Mouse (Mus musculus): ENCODE results near the gene Neurod2. TPM values are rescaled to one million over a fixed set of nuclear protein-coding genes. Genes with fewer than 3 reads are reported as not detected.

Gene Neurod2
- total and polyA plus RNA-seq, 3 experiments, result 0.05 TPM; not detected in 2

DNA sequence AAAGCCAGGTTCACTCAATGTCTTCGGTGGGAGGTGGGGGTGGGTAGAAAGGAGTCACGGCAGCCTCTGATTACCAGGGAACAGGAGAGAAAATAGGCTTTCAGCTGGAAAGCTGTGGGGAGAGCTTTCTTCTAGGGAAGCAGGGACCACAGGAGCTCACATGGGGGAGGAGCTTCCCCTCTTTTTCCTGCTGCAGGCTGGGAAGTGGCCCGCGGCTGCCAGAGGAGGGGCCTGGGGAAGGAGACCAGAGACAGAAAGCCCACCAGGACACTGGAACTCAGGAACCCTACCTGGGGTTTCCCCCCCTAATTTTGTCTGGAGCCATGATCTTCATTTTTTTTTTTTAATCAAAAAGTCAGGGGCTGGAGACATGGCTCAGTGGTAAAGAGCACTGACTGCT is 11.1 kb upstream of the Neurod2 start:
- no peak for ATAC-seq (ENCODE audit: extremely low read depth, insufficient number of reproducible peaks, low FRiP score, poor library complexity, severe bottlenecking)

DNA sequence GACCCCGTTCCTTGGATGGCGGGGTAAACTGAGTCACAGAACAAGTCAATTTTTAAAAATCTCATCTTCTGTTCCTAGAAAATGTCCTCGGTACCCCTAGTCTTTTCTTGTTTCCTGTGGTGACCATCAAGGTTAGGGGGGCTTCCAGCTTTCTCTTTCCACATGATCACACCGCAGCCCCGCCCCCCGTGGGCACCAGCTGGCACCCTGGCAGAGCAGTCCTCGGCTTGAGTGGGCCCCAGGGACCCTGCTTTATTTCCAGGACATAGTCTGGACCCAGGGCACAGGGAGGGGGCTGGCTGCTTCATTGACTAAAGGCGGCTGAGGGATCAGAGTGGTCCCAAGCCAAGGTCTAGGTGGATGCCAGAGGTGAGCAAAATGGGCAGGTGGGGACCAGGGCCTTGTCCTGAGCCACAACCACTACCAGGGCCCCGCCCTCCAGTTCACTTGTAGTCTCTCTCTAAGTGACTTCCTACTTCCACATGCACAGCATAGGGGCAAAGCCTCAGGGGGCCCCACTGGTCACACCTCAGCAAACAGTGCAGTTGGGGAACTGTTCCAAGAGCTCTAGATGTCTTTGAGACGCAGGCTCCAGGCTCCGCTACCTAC is 10.3 kb upstream of the Neurod2 start:
- no peaks in the 10 kb centered on the region for H3K9me3 ChIP-seq (replicated peaks)
- no peak overlapping the region for H3K4me3 ChIP-seq (ENCODE audit: low read depth, low read length)
- TF ChIP-seq TAL1 (conservative IDR thresholded peaks at IDR 0.05; ENCODE audit: low read depth, low read length) (no peak), POLR2AphosphoS5 (IDR thresholded peaks at IDR 0.05; ENCODE audit: insufficient replicate concordance, low read depth, low read length) (no peak), CTCF (IDR thresholded peaks at IDR 0.05; ENCODE audit: low read depth, low read length) (no peak), GATA2 (IDR thresholded peaks at IDR 0.05; ENCODE audit: borderline replicate concordance, low read depth, low read length) (no peak), GATA1 (IDR thresholded peaks at IDR 0.05; ENCODE audit: borderline replicate concordance, low read length) (no peak)
- no peaks in the 10 kb centered on the region for H3K36me3 ChIP-seq (replicated peaks)
- ATAC-seq (ENCODE audit: extremely low read depth, insufficient number of reproducible peaks, low FRiP score, poor library complexity, severe bottlenecking), result no peak
- peaks cover 25% of the 10 kb centered on the region for H3K4me1 ChIP-seq (ENCODE audit: insufficient read depth, low read depth, low read length)
- DNase-seq (ENCODE audit: low spot score), result no peak
- peaks cover 68% of the 10 kb centered on the region for H3K27me3 ChIP-seq (ENCODE audit: insufficient read depth, low read length)

More for the DNA sequence above, 11.1 kb upstream of the Neurod2 start:
- H3K36me3 ChIP-seq (replicated peaks), result no peaks in the 10 kb centered on the region
- peaks cover 63% of the 10 kb centered on the region for H3K27me3 ChIP-seq (ENCODE audit: insufficient read depth, low read length)
- H3K4me3 ChIP-seq (ENCODE audit: low read depth, low read length), result no peak overlapping the region
- TF ChIP-seq GATA1 (IDR thresholded peaks at IDR 0.05; ENCODE audit: borderline replicate concordance, low read length) (no peak), POLR2AphosphoS5 (IDR thresholded peaks at IDR 0.05; ENCODE audit: insufficient replicate concordance, low read depth, low read length) (no peak), CTCF (IDR thresholded peaks at IDR 0.05; ENCODE audit: low read depth, low read length) (no peak), GATA2 (IDR thresholded peaks at IDR 0.05; ENCODE audit: borderline replicate concordance, low read depth, low read length) (no peak), TAL1 (conservative IDR thresholded peaks at IDR 0.05; ENCODE audit: low read depth, low read length) (no peak)
- no peaks in the 10 kb centered on the region for H3K9me3 ChIP-seq (replicated peaks)
- H3K4me1 ChIP-seq (ENCODE audit: insufficient read depth, low read depth, low read length), result peaks cover 22% of the 10 kb centered on the region
- no peak for DNase-seq (ENCODE audit: low spot score)

DNA sequence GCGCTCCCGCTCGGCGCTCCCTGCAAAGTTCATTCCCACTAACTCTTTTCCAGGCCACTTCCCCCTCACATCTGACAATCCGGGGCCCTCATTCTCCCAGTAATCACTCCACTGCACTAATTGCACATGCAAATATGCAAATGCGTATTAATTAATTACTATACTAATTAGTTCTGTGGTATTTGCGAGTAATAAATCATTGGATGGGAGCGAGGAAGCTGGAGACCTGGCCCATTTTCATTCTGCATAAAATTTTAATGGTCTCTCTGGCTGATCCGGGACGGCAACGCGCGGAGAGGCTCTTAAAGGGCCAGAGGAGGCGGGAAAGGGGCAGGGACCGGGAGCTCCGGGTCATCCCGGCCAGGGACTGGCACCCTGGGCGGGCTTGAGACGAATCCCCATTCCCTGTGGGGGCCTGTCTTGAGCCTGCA is 9.6 kb upstream of the Neurod2 start:
- peaks cover 74% of the 10 kb centered on the region for H3K27me3 ChIP-seq (ENCODE audit: insufficient read depth, low read length)
- H3K9me3 ChIP-seq (replicated peaks), result no peaks in the 10 kb centered on the region
- H3K36me3 ChIP-seq (replicated peaks), result no peaks in the 10 kb centered on the region
- TF ChIP-seq GATA1 (IDR thresholded peaks at IDR 0.05; ENCODE audit: borderline replicate concordance, low read length), result no peak
- no peak for TF ChIP-seq GATA2 (IDR thresholded peaks at IDR 0.05; ENCODE audit: borderline replicate concordance, low read depth, low read length)
- TF ChIP-seq CTCF (IDR thresholded peaks at IDR 0.05; ENCODE audit: low read depth, low read length), result no peak
- no peak for TF ChIP-seq POLR2AphosphoS5 (IDR thresholded peaks at IDR 0.05; ENCODE audit: insufficient replicate concordance, low read depth, low read length)
- TF ChIP-seq TAL1 (conservative IDR thresholded peaks at IDR 0.05; ENCODE audit: low read depth, low read length), result no peak
- DNase-seq (ENCODE audit: low spot score) (no peak), ATAC-seq (ENCODE audit: extremely low read depth, insufficient number of reproducible peaks, low FRiP score, poor library complexity, severe bottlenecking) (no peak)
- no peak overlapping the region for H3K4me3 ChIP-seq (ENCODE audit: low read depth, low read length)
- peaks cover 31% of the 10 kb centered on the region for H3K4me1 ChIP-seq (ENCODE audit: insufficient read depth, low read depth, low read length)

DNA sequence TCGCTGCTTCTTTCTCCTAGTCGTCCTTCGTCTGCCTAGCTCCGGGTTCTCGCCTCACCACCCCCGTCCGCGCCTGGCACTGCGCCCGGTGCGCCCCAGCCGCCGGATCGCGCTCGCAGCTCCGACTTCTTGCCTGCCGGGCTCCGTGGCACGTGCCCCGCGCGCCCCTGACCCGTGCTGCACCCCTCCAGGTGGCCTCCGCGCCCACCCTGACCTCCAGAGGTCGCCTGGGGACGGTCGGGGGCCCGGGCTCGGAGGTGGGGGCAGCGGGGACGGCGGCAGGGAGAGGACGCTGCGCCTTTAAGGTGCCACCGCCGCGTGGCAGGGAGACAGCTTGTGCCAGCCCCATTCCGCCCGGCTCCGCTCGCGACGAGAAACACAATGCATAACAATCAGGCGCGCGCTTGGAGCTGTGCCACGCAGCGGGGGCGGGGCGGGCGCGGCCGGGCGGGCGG is 9.1 kb upstream of the Neurod2 start:
- no peak for TF ChIP-seq POLR2AphosphoS5 (IDR thresholded peaks at IDR 0.05; ENCODE audit: insufficient replicate concordance, low read depth, low read length)
- no peak for TF ChIP-seq CTCF (IDR thresholded peaks at IDR 0.05; ENCODE audit: low read depth, low read length)
- TF ChIP-seq GATA1 (IDR thresholded peaks at IDR 0.05; ENCODE audit: borderline replicate concordance, low read length), result no peak
- TF ChIP-seq GATA2 (IDR thresholded peaks at IDR 0.05; ENCODE audit: borderline replicate concordance, low read depth, low read length), result no peak
- no peak for TF ChIP-seq TAL1 (conservative IDR thresholded peaks at IDR 0.05; ENCODE audit: low read depth, low read length)
- ATAC-seq (ENCODE audit: extremely low read depth, insufficient number of reproducible peaks, low FRiP score, poor library complexity, severe bottlenecking) (no peak), DNase-seq (ENCODE audit: low spot score) (no peak)
- Histone ChIP-seq H3K36me3 (replicated peaks) (no peaks in the 10 kb centered on the region), H3K4me1 (ENCODE audit: insufficient read depth, low read depth, low read length) (peaks cover 32% of the 10 kb centered on the region), H3K27me3 (ENCODE audit: insufficient read depth, low read length) (peaks cover 73% of the 10 kb centered on the region), H3K9me3 (replicated peaks) (no peaks in the 10 kb centered on the region), H3K4me3 (ENCODE audit: low read depth, low read length) (no peak overlapping the region)

DNA sequence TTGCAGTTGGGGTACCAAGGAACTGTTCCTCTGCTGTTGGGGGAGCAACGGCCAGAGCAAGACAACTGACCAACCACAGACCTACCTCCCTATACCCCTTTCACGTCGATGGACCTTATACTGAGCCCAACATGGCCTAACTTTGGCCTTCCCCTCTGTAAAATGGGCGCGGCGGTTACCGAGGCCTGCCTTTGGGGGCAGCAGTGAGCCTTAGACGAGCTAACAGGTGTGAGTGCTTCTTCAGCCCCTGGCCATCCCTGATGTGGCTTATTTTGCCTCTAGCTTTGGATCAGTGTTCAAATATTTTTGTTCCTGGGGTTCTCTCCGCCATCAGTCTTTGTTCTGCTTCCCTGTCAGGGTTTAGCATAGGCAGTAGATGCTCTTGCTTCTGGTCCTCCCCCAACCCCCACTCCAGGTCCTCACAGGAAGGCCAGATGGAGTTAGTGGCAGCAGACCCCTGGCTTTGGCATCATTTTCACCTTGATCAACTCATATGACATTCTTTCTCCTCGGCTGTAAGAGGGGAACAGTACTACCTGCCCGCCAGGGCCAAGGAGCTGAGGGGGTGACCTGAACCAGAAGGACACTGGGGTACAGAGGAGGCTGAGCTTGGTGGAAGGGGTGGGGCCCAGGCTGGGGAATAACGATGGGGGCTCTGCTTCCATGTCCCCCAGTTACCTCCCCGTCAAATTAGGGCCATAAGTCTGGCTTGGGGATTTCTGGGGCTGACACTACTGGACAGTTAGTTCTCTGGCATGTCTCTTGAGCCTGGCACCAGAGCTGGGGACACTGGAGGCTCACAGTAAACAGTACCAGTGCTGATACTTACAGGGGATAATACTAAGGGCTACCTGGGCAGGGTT is 7.0 kb upstream of the Neurod2 start:
- no peaks in the 10 kb centered on the region for H3K36me3 ChIP-seq (replicated peaks)
- H3K27me3 ChIP-seq (ENCODE audit: insufficient read depth, low read length), result peaks cover 65% of the 10 kb centered on the region
- no peaks in the 10 kb centered on the region for H3K9me3 ChIP-seq (replicated peaks)
- DNase-seq (ENCODE audit: low spot score) (no peak), ATAC-seq (ENCODE audit: extremely low read depth, insufficient number of reproducible peaks, low FRiP score, poor library complexity, severe bottlenecking) (no peak)
- TF ChIP-seq GATA1 (IDR thresholded peaks at IDR 0.05; ENCODE audit: borderline replicate concordance, low read length) (no peak), TAL1 (conservative IDR thresholded peaks at IDR 0.05; ENCODE audit: low read depth, low read length) (no peak), CTCF (IDR thresholded peaks at IDR 0.05; ENCODE audit: low read depth, low read length) (no peak), POLR2AphosphoS5 (IDR thresholded peaks at IDR 0.05; ENCODE audit: insufficient replicate concordance, low read depth, low read length) (no peak), GATA2 (IDR thresholded peaks at IDR 0.05; ENCODE audit: borderline replicate concordance, low read depth, low read length) (no peak)
- H3K4me3 ChIP-seq (ENCODE audit: low read depth, low read length), result no peak overlapping the region
- peaks cover 24% of the 10 kb centered on the region for H3K4me1 ChIP-seq (ENCODE audit: insufficient read depth, low read depth, low read length)

DNA sequence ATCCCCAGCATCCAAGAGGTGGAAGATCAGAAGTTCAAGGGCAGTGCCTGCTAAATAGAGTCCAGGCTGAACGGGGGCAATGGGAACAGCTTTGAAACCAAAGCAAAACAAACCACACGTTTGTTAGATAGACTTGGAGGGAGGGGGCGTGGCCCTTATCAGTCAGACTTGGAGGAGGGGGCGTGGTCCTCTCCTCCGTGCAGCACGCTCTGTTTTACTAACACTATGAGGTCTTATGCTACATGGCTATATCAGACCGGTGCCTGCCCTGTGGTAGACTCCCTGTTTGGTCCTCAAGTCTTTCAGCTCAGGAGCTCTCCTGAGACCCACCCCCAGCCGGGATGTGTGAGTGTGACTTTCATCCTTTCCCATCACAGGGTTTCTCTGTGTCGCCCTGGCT is 5.8 kb upstream of the Neurod2 start:
- Histone ChIP-seq H3K9me3 (replicated peaks) (no peaks in the 10 kb centered on the region), H3K4me1 (ENCODE audit: insufficient read depth, low read depth, low read length) (peaks cover 22% of the 10 kb centered on the region), H3K27me3 (ENCODE audit: insufficient read depth, low read length) (peaks cover 68% of the 10 kb centered on the region), H3K36me3 (replicated peaks) (no peaks in the 10 kb centered on the region), H3K4me3 (ENCODE audit: low read depth, low read length) (no peak overlapping the region)
- no peak for ATAC-seq (ENCODE audit: extremely low read depth, insufficient number of reproducible peaks, low FRiP score, poor library complexity, severe bottlenecking)
- TF ChIP-seq GATA2 (IDR thresholded peaks at IDR 0.05; ENCODE audit: borderline replicate concordance, low read depth, low read length), result no peak
- no peak for TF ChIP-seq TAL1 (conservative IDR thresholded peaks at IDR 0.05; ENCODE audit: low read depth, low read length)
- no peak for TF ChIP-seq POLR2AphosphoS5 (IDR thresholded peaks at IDR 0.05; ENCODE audit: insufficient replicate concordance, low read depth, low read length)
- no peak for TF ChIP-seq CTCF (IDR thresholded peaks at IDR 0.05; ENCODE audit: low read depth, low read length)
- no peak for TF ChIP-seq GATA1 (IDR thresholded peaks at IDR 0.05; ENCODE audit: borderline replicate concordance, low read length)
- no peak for DNase-seq (ENCODE audit: low spot score)
